Mouse (Mus musculus): ENCODE data around the gene Fcer1g. TPM values are rescaled to one million over a fixed set of nuclear protein-coding genes. Genes with fewer than 3 reads are reported as not detected.
A peak's percentile ranks its signal among the peaks of the same experiment; 100 is the strongest.

The Fcer1g gene
- polyA plus RNA-seq, 1 experiment from 2014 or later: 28.0 TPM

GRCm38 (mm10) chr1:171276110-171276748, 42.1 kb upstream of the Fcer1g start:
- Histone ChIP-seq H3K4me3 (no peak overlapping the region), H3K27ac (no peak overlapping the region), H3K9me3 (replicated peaks) (no peaks in the 10 kb centered on the region), H3K27me3 (no peaks in the 10 kb centered on the region), H3K36me3 (peaks cover 54% of the 10 kb centered on the region), H3K4me2 (no peak overlapping the region), H3K9ac (no peak overlapping the region), H3K4me1 (replicated peaks) (peaks cover 15% of the 10 kb centered on the region)
- no peak for ATAC-seq (replicated peaks; ENCODE audit: insufficient number of reproducible peaks, insufficient read depth, low FRiP score, low read depth)
- WGBS: 87% methylated on average over 14 of the region's 14 CpGs

GRCm38 (mm10) chr1:171275144-171275734, 41.1 kb upstream of the Fcer1g start:
- peaks cover 18% of the 10 kb centered on the region for H3K4me1 ChIP-seq (replicated peaks)
- 90% methylated on average over 11 of the region's 11 CpGs for WGBS

GRCm38 (mm10) chr1:171274171-171274570, 40.0 kb upstream of the Fcer1g start:
- 92% methylated on average over 12 of the region's 12 CpGs for WGBS
- peaks cover 12% of the 10 kb centered on the region for H3K4me1 ChIP-seq (replicated peaks)
- no peak overlapping the region for H3K9ac ChIP-seq
- no peak for ATAC-seq (replicated peaks; ENCODE audit: insufficient number of reproducible peaks, insufficient read depth, low FRiP score, low read depth)
- H3K4me2 ChIP-seq: no peak overlapping the region
- H3K9me3 ChIP-seq (replicated peaks): no peaks in the 10 kb centered on the region
- H3K4me3 ChIP-seq: no peak overlapping the region
- H3K27ac ChIP-seq: no peak overlapping the region
- H3K36me3 ChIP-seq: peaks cover 54% of the 10 kb centered on the region
- H3K27me3 ChIP-seq: no peaks in the 10 kb centered on the region

More at GRCm38 (mm10) chr1:171275144-171275734, 41.1 kb upstream of the Fcer1g start:
- H3K4me3 ChIP-seq: no peak overlapping the region
- no peak overlapping the region for H3K9ac ChIP-seq
- peaks cover 54% of the 10 kb centered on the region for H3K36me3 ChIP-seq
- H3K27me3 ChIP-seq: no peaks in the 10 kb centered on the region
- no peaks in the 10 kb centered on the region for H3K9me3 ChIP-seq (replicated peaks)
- no peak for ATAC-seq (replicated peaks; ENCODE audit: insufficient number of reproducible peaks, insufficient read depth, low FRiP score, low read depth)
- H3K4me2 ChIP-seq: no peak overlapping the region
- no peak overlapping the region for H3K27ac ChIP-seq

GRCm38 (mm10) chr1:171272086-171272485, 37.9 kb upstream of the Fcer1g start:
- whole genome bisulfite sequencing: 87% methylated on average over 3 of the region's 3 CpGs
- H3K27ac ChIP-seq: no peak overlapping the region
- H3K9ac ChIP-seq: no peak overlapping the region
- 0 out of 2 replicates have a peak overlapping the region, but pooled peaks have one; percentile 83 for H3K4me2 ChIP-seq
- H3K4me1 ChIP-seq (replicated peaks): peaks cover 12% of the 10 kb centered on the region
- no peaks in the 10 kb centered on the region for H3K27me3 ChIP-seq
- H3K36me3 ChIP-seq: peaks cover 47% of the 10 kb centered on the region
- H3K4me3 ChIP-seq: no peak overlapping the region
- H3K9me3 ChIP-seq (replicated peaks): no peaks in the 10 kb centered on the region
- no peak for ATAC-seq (replicated peaks; ENCODE audit: insufficient number of reproducible peaks, insufficient read depth, low FRiP score, low read depth)

- Histone ChIP-seq H3K4me2 (peak overlapping the region; percentile 83; the same call in 1 of the 2 replicates), H3K4me3 (peak overlapping the region; percentile 89; the same call in 1 of the 2 replicates), H3K36me3 (peaks cover 42% of the 10 kb centered on the region), H3K27me3 (no peaks in the 10 kb centered on the region), H3K4me1 (replicated peaks) (peaks cover 12% of the 10 kb centered on the region), H3K27ac (no peak overlapping the region), H3K9me3 (replicated peaks) (no peaks in the 10 kb centered on the region), H3K9ac (no peak overlapping the region)
- ATAC-seq (replicated peaks; ENCODE audit: insufficient number of reproducible peaks, insufficient read depth, low FRiP score, low read depth): no peak
- WGBS: 62% methylated on average over 10 of the region's 10 CpGs
These were observed 37.5 kb upstream of the Fcer1g start for GRCm38 (mm10) chr1:171271622-171272021.

- 0 out of 2 replicates have a peak overlapping the region, but pooled peaks have one; percentile 72 for H3K27ac ChIP-seq
- peaks cover 12% of the 10 kb centered on the region for H3K4me1 ChIP-seq (replicated peaks)
- peak overlapping the region; percentile 89 for H3K4me3 ChIP-seq
- H3K9me3 ChIP-seq (replicated peaks): no peaks in the 10 kb centered on the region
- peaks cover 38% of the 10 kb centered on the region for H3K36me3 ChIP-seq
- H3K9ac ChIP-seq: peak overlapping the region; percentile 83
- 35% methylated on average over 9 of the region's 9 CpGs for whole genome bisulfite sequencing
- peak overlapping the region; percentile 83 for H3K4me2 ChIP-seq
- no peaks in the 10 kb centered on the region for H3K27me3 ChIP-seq
- no peak for ATAC-seq (replicated peaks; ENCODE audit: insufficient number of reproducible peaks, insufficient read depth, low FRiP score, low read depth)
These were observed 37.0 kb upstream of the Fcer1g start for GRCm38 (mm10) chr1:171271196-171271595.

- peak overlapping the region; percentile 89 for H3K4me3 ChIP-seq
- no peaks in the 10 kb centered on the region for H3K9me3 ChIP-seq (replicated peaks)
- peaks cover 31% of the 10 kb centered on the region for H3K36me3 ChIP-seq
- peak overlapping the region; percentile 83 for H3K4me2 ChIP-seq
- WGBS: under 1% methylated on average over 19 of the region's 19 CpGs
- peak overlapping the region; percentile 83 for H3K9ac ChIP-seq
- ATAC-seq (replicated peaks; ENCODE audit: insufficient number of reproducible peaks, insufficient read depth, low FRiP score, low read depth): peak; percentile 75
- H3K27me3 ChIP-seq: no peaks in the 10 kb centered on the region
- H3K4me1 ChIP-seq (replicated peaks): peaks cover 12% of the 10 kb centered on the region
- peak overlapping the region; percentile 72 for H3K27ac ChIP-seq
These were observed 36.4 kb upstream of the Fcer1g start for GRCm38 (mm10) chr1:171270573-171270900.

GRCm38 (mm10) chr1:171269848-171270572, 35.8 kb upstream of the Fcer1g start, which contains the start of gene B4galt3:
B4galt3 (plus strand) TSS chr1:171270328.
- H3K36me3 ChIP-seq: peaks cover 26% of the 10 kb centered on the region
- peak within 1 kb of the TSS; percentile 83 for H3K9ac ChIP-seq
- peak; percentile 92 for ATAC-seq (replicated peaks; ENCODE audit: insufficient number of reproducible peaks, insufficient read depth, low FRiP score, low read depth)
- H3K9me3 ChIP-seq (replicated peaks): no peaks in the 10 kb centered on the region
- H3K4me1 ChIP-seq (replicated peaks): peaks cover 12% of the 10 kb centered on the region
- no peaks in the 10 kb centered on the region for H3K27me3 ChIP-seq
- 3% methylated on average over 36 of the region's 36 CpGs for WGBS
- peak within 1 kb of the TSS; percentile 83 for H3K4me2 ChIP-seq
- peak within 1 kb of the TSS; percentile 72 for H3K27ac ChIP-seq
- H3K4me3 ChIP-seq: peak within 1 kb of the TSS; percentile 89

GRCm38 (mm10) chr1:171268341-171268740, 34.2 kb upstream of the Fcer1g start:
- Histone ChIP-seq H3K36me3 (peaks cover 10% of the 10 kb centered on the region), H3K9me3 (replicated peaks) (no peaks in the 10 kb centered on the region), H3K4me3 (no peak overlapping the region), H3K4me2 (no peak overlapping the region), H3K9ac (no peak overlapping the region), H3K27ac (no peak overlapping the region), H3K4me1 (replicated peaks) (peaks cover 18% of the 10 kb centered on the region), H3K27me3 (no peaks in the 10 kb centered on the region)
- ATAC-seq (replicated peaks; ENCODE audit: insufficient number of reproducible peaks, insufficient read depth, low FRiP score, low read depth): no peak
- 71% methylated on average over 1 of the region's 1 CpGs for WGBS

GRCm38 (mm10) chr1:171265971-171266744, 32.0 kb upstream of the Fcer1g start:
- no peaks in the 10 kb centered on the region for H3K9me3 ChIP-seq (replicated peaks)
- no peaks in the 10 kb centered on the region for H3K36me3 ChIP-seq
- H3K4me2 ChIP-seq: no peak overlapping the region
- no peak overlapping the region for H3K9ac ChIP-seq
- no peak for ATAC-seq (replicated peaks; ENCODE audit: insufficient number of reproducible peaks, insufficient read depth, low FRiP score, low read depth)
- no peak overlapping the region for H3K4me3 ChIP-seq
- H3K4me1 ChIP-seq (replicated peaks): peaks cover 20% of the 10 kb centered on the region
- peak overlapping the region; percentile 16; the same call in 1 of the 2 replicates for H3K27ac ChIP-seq
- 47% methylated on average over 4 of the region's 4 CpGs for WGBS
- no peaks in the 10 kb centered on the region for H3K27me3 ChIP-seq

All from heart, embryonic 15.5 days (tissue).